Mouse (Mus musculus): ENCODE results near the gene Ubtd2. TPM values are rescaled to one million over a fixed set of nuclear protein-coding genes. Genes with fewer than 3 reads are reported as not detected.

Gene Ubtd2
- total and polyA plus RNA-seq, 2 experiments from 2014 or later, result 32.4 to 61.1 TPM

DNA sequence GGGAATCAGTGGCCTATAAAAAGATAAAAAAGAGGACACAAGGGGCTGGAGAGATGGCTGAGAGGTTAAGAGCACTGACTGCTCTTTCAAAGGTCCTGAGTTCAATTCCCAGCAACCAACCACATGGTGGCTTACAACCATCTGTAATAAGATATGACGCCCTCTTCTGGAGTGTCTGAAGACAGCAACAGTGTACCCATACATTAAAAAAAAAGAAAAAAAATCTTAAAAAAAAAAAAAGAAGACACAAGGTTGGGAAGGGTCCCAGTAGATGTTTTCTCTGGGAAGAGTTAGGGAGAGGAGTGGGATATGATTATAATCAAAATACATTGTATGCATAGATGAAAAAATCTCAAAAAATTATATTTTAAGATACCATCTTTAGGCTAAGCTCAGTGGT is 10.0 kb upstream of the Ubtd2 start:
- H3K4me3 ChIP-seq (ENCODE audit: low read depth, low read length), result no peak overlapping the region
- H3K36me3 ChIP-seq (ENCODE audit: insufficient read depth, low read length), result no peaks in the 10 kb centered on the region
- ATAC-seq (ENCODE audit: low FRiP score), result no peak
- no peaks in the 10 kb centered on the region for H3K4me1 ChIP-seq (ENCODE audit: insufficient read depth, low read length)
- WGBS, result 80% methylated on average over 1 of the region's 1 CpGs
- no peak overlapping the region for H3K9ac ChIP-seq (replicated peaks; ENCODE audit: low read length, poor library complexity, severe bottlenecking)
- H3K9me3 ChIP-seq (ENCODE audit: low read length), result no peaks in the 10 kb centered on the region
- no peaks in the 10 kb centered on the region for H3K27me3 ChIP-seq (ENCODE audit: insufficient read depth, low read length)
- no peak for DNase-seq (ENCODE audit: low spot score)
- no peak overlapping the region for H3K4me2 ChIP-seq (ENCODE audit: low read depth, low read length, poor library complexity, severe bottlenecking)
- H3K27ac ChIP-seq (ENCODE audit: low read depth, low read length), result no peak overlapping the region
- no peak for TF ChIP-seq CTCF (IDR thresholded peaks at IDR 0.05)

DNA sequence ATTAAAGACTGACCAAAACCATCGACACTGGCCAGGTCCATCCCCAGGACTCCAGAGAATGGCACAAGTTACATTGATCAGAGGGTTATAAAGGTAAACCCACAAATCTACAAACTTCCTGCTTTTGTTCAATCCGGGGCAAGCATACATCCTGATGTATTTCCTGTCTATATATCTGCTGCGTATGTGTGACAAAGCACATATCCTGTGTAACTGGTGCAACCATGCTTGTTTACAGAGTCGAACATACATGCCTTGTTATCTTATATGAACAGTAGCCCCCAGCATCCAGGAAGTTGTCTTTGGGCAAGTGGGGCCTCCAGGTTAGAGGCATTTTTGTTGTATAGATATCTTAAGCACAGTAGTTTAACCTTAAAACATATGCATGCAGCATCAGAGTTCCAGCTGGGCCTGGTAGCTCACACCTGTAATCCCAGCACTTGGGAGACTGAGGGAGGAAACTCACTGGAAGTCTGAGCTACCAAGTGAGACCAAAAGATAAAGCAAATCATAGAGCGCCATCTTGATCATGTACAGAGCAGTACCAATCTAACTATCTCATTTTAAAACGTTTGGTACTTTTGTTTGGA is 9.4 kb upstream of the Ubtd2 start:
- ATAC-seq (ENCODE audit: low FRiP score) (no peak), DNase-seq (ENCODE audit: low spot score) (no peak)
- WGBS, result 87% methylated on average over 6 of the region's 6 CpGs
- Histone ChIP-seq H3K36me3 (ENCODE audit: insufficient read depth, low read length) (no peaks in the 10 kb centered on the region), H3K4me1 (ENCODE audit: insufficient read depth, low read length) (no peaks in the 10 kb centered on the region), H3K9me3 (ENCODE audit: low read length) (no peaks in the 10 kb centered on the region), H3K4me3 (ENCODE audit: low read depth, low read length) (no peak overlapping the region), H3K4me2 (ENCODE audit: low read depth, low read length, poor library complexity, severe bottlenecking) (no peak overlapping the region), H3K9ac (replicated peaks; ENCODE audit: low read length, poor library complexity, severe bottlenecking) (no peak overlapping the region), H3K27ac (ENCODE audit: low read depth, low read length) (no peak overlapping the region), H3K27me3 (ENCODE audit: insufficient read depth, low read length) (no peaks in the 10 kb centered on the region)
- TF ChIP-seq CTCF (IDR thresholded peaks at IDR 0.05), result no peak

DNA sequence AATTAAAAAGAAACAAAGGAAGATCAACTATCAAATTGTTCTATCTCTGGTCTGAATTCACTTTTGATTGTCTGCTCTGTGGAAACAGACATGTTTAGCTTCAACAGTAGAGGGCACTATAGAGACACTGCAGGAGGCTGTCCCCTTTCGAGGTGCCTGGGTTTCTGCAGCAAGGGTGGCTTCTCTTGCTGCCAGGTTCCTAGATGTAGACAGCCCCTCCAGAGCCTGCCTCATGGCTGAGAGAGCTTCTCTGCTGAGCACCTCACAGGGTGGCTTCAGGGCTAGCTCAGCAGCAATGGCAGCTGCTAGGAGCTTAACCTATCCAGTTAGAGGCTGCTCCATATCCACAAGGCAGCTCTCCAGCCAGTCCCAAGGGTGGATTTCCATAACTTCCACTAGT is 5.0 kb upstream of the Ubtd2 start:
- H3K27ac ChIP-seq (ENCODE audit: low read depth, low read length), result no peak overlapping the region
- DNase-seq (ENCODE audit: low spot score) (peak; percentile 55), ATAC-seq (ENCODE audit: low FRiP score) (no peak)
- no peaks in the 10 kb centered on the region for H3K36me3 ChIP-seq (ENCODE audit: insufficient read depth, low read length)
- H3K4me1 ChIP-seq (ENCODE audit: insufficient read depth, low read length), result no peaks in the 10 kb centered on the region
- H3K4me3 ChIP-seq (ENCODE audit: low read depth, low read length), result no peak overlapping the region
- H3K27me3 ChIP-seq (ENCODE audit: insufficient read depth, low read length), result no peaks in the 10 kb centered on the region
- no peak overlapping the region for H3K9ac ChIP-seq (replicated peaks; ENCODE audit: low read length, poor library complexity, severe bottlenecking)
- H3K9me3 ChIP-seq (ENCODE audit: low read length), result no peaks in the 10 kb centered on the region
- peak; percentile 74 for TF ChIP-seq CTCF (IDR thresholded peaks at IDR 0.05)
- H3K4me2 ChIP-seq (ENCODE audit: low read depth, low read length, poor library complexity, severe bottlenecking), result no peak overlapping the region
- 0% methylated on average over 1 of the region's 1 CpGs for WGBS

DNA sequence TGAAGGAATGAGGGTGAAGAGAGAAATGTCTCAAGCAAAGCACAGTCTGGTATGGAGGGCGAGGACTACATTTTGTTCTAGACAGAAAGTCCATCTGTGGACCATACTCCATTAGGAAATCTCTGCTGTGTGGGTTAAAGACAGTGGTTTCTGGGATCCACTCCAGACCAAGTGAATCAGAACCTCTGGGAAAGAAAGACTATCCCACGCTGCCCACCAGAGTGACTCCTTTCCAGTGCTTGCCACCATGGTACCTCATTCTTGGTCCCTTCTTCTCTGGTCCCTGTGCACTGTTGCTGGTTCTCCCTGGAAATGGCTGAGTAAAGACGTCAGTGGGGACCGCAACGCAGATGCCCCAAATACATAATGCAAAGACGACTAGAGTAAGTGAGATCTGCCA is 3.9 kb upstream of the Ubtd2 start:
- H3K4me2 ChIP-seq (ENCODE audit: low read depth, low read length, poor library complexity, severe bottlenecking), result no peak overlapping the region
- no peaks in the 10 kb centered on the region for H3K4me1 ChIP-seq (ENCODE audit: insufficient read depth, low read length)
- no peaks in the 10 kb centered on the region for H3K36me3 ChIP-seq (ENCODE audit: insufficient read depth, low read length)
- no peak overlapping the region for H3K4me3 ChIP-seq (ENCODE audit: low read depth, low read length)
- no peak overlapping the region for H3K27ac ChIP-seq (ENCODE audit: low read depth, low read length)
- no peak overlapping the region for H3K9ac ChIP-seq (replicated peaks; ENCODE audit: low read length, poor library complexity, severe bottlenecking)
- DNase-seq (ENCODE audit: low spot score) (no peak), ATAC-seq (ENCODE audit: low FRiP score) (no peak)
- WGBS, result 90% methylated on average over 6 of the region's 6 CpGs
- no peaks in the 10 kb centered on the region for H3K9me3 ChIP-seq (ENCODE audit: low read length)
- no peak for TF ChIP-seq CTCF (IDR thresholded peaks at IDR 0.05)
- no peaks in the 10 kb centered on the region for H3K27me3 ChIP-seq (ENCODE audit: insufficient read depth, low read length)

DNA sequence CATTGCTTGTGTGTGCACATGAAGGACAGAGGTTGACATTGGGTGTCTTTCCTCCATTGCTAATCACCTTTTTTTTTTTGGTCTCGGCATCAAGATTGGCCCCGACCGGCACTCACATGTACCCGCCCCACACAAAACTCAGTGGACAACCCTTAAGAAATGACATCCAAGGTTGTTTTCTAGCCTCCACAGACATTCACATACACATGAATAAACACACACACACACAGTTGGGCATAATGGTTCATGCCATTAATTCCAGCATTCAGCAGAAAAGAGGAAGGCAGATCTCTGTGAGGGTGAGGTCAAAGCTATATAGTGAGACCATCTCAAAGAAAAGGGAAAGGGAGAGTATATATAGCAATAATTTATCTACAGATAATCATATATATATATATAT is 2.4 kb upstream of the Ubtd2 start:
- TF ChIP-seq CTCF (IDR thresholded peaks at IDR 0.05), result no peak
- no peak overlapping the region for H3K4me2 ChIP-seq (ENCODE audit: low read depth, low read length, poor library complexity, severe bottlenecking)
- H3K27me3 ChIP-seq (ENCODE audit: insufficient read depth, low read length), result no peaks in the 10 kb centered on the region
- H3K9me3 ChIP-seq (ENCODE audit: low read length), result no peaks in the 10 kb centered on the region
- ATAC-seq (ENCODE audit: low FRiP score), result no peak
- no peak overlapping the region for H3K9ac ChIP-seq (replicated peaks; ENCODE audit: low read length, poor library complexity, severe bottlenecking)
- H3K4me1 ChIP-seq (ENCODE audit: insufficient read depth, low read length), result no peaks in the 10 kb centered on the region
- 93% methylated on average over 4 of the region's 4 CpGs for WGBS
- H3K36me3 ChIP-seq (ENCODE audit: insufficient read depth, low read length), result no peaks in the 10 kb centered on the region
- no peak overlapping the region for H3K27ac ChIP-seq (ENCODE audit: low read depth, low read length)
- no peak overlapping the region for H3K4me3 ChIP-seq (ENCODE audit: low read depth, low read length)
- no peak for DNase-seq (ENCODE audit: low spot score)

DNA sequence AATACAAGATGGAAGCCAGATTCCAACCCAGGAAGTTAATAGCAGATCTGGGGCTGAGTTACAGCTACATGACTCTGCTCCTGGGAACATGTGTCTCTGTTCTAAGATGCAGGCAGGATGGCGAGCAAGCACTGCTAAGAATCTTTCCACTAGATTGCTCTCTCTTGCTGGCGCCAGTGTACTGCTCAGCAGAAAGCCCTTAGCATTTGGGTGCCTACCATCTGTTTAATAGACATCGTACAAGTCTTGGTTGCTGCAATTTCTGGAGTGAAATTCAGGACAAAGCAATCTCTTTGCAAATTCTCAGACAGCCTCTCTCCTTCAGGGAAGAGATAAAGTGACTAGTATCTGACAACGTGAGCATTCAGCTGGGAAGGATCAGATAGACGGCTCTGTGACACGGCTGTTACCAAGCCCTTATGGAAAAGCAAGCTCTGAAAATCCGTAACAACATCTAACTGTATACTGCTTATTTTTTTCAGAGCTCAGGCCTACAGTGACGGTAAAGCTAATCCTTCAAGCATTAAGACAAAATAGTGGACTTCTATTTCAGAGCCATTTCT is 1.7 kb upstream of the Ubtd2 start:
- 27% methylated on average over 8 of the region's 8 CpGs for WGBS
- no peaks in the 10 kb centered on the region for H3K36me3 ChIP-seq (ENCODE audit: insufficient read depth, low read length)
- TF ChIP-seq CTCF (IDR thresholded peaks at IDR 0.05), result no peak
- ATAC-seq (ENCODE audit: low FRiP score), result no peak
- no peak overlapping the region for H3K9ac ChIP-seq (replicated peaks; ENCODE audit: low read length, poor library complexity, severe bottlenecking)
- no peaks in the 10 kb centered on the region for H3K27me3 ChIP-seq (ENCODE audit: insufficient read depth, low read length)
- peak overlapping the region; percentile 34; the same call in 1 of the 2 replicates for H3K27ac ChIP-seq (ENCODE audit: low read depth, low read length)
- no peaks in the 10 kb centered on the region for H3K4me1 ChIP-seq (ENCODE audit: insufficient read depth, low read length)
- no peak overlapping the region for H3K4me2 ChIP-seq (ENCODE audit: low read depth, low read length, poor library complexity, severe bottlenecking)
- DNase-seq (ENCODE audit: low spot score), result peak; percentile 22
- H3K4me3 ChIP-seq (ENCODE audit: low read depth, low read length), result no peak overlapping the region
- H3K9me3 ChIP-seq (ENCODE audit: low read length), result no peaks in the 10 kb centered on the region
